25 mouse cellular contexts compared by ENCODE assay signal in the genomic region with DNA sequence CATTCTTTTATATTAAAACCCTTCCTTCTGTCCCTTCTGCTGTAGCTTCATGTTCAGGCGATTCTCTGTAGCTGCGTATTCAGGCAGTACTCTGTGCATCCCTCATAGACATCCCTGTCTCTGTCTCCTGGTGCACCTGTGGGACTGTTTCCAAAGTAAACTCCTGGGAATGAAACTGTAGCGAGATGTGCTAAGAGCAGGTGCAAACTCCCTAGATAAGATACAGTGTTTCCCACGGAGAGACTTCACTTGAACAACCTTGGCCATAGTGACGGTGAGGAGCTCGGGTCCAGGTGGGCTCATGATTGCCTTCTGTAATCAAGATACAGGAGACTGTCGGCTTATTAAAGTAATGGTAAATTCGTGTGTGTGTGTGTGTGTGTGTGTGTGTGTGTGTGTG. TPM values are rescaled to one million over a fixed set of nuclear protein-coding genes. Genes with fewer than 3 reads are reported as not detected.
DNase-seq lines count a peak whose midpoint lies in the region; ATAC-seq lines count a peak whose summit lies in the region.
"Had no signal": no experiment of that assay in that cellular context is flagged by ENCODE, and none has a peak within 500 bp of the region (broad histone marks: within the 10 kb centered on the region; RNA-seq: fewer than 3 reads in every experiment).

No protein-coding gene starts in this region.

- H3K9ac ChIP-seq in neural tube, embryonic 13.5 days = no peak overlapping the region
- no peak overlapping the region for H3K9ac ChIP-seq in intestine, embryonic 15.5 days
- no peak overlapping the region for H3K9ac ChIP-seq in intestine, embryonic 16.5 days (ENCODE audit: low read depth, low read length)
- no peak overlapping the region for H3K9ac ChIP-seq in forebrain, embryonic 12.5 days
- H3K9ac ChIP-seq: embryonic facial prominence, embryonic 13.5 days; embryonic facial prominence, embryonic 15.5 days; forebrain, embryonic 13.5 days; forebrain, embryonic 15.5 days had no signal

- ATAC-seq in neural tube, embryonic 13.5 days (ENCODE audit: low read depth) = no peak
- ATAC-seq in intestine, embryonic 15.5 days = peak; percentile 50
- ATAC-seq in intestine, embryonic 16.5 days = peak; percentile 54
- no peak for ATAC-seq in forebrain, embryonic 12.5 days (ENCODE audit: low FRiP score)
- ATAC-seq: forebrain, embryonic 13.5 days; forebrain, embryonic 15.5 days had no signal

- H3K4me1 ChIP-seq in neural tube, embryonic 13.5 days (replicated peaks) = peaks cover 50% of the 10 kb centered on the region
- peaks cover 9% of the 10 kb centered on the region for H3K4me1 ChIP-seq in intestine, embryonic 15.5 days (replicated peaks)
- H3K4me1 ChIP-seq in intestine, embryonic 16.5 days (ENCODE audit: control insufficient read depth, insufficient read depth, low read length) = peaks cover 4% of the 10 kb centered on the region; the same call in 1 of the 2 replicates
- peaks cover 22% of the 10 kb centered on the region for H3K4me1 ChIP-seq in forebrain, embryonic 12.5 days

- no peak for DNase-seq in neural tube, embryonic 10.5 days (ENCODE audit: extremely low spot score, low spot score)
- DNase-seq in layer of hippocampus, adult 9-10 months (ENCODE audit: low spot score) = no peak
- DNase-seq: adrenal gland, adult 2 months; adrenal gland, postnatal 10 days; adrenal gland, postnatal 25 days; cerebellum, adult 11 months; cerebellum, adult 18-20 months; cerebellum, adult 8-10 months; cerebellum, adult 9-11 months; cerebellum, postnatal 14 days; cerebellum, postnatal 36 days; embryo, embryonic 11 days had no signal

- no peaks in the 10 kb centered on the region for H3K27me3 ChIP-seq in neural tube, embryonic 13.5 days
- H3K27me3 ChIP-seq in intestine, embryonic 15.5 days (replicated peaks) = no peaks in the 10 kb centered on the region
- H3K27me3 ChIP-seq in intestine, embryonic 16.5 days (replicated peaks; ENCODE audit: control insufficient read depth, insufficient read depth, low read length) = no peaks in the 10 kb centered on the region
- 0 out of 2 replicates have a peak, but pooled peaks cover 6% of the 10 kb centered on the region for H3K27me3 ChIP-seq in forebrain, embryonic 12.5 days
- H3K27me3 ChIP-seq: embryonic facial prominence, embryonic 13.5 days; embryonic facial prominence, embryonic 15.5 days; forebrain, embryonic 13.5 days; forebrain, embryonic 15.5 days had no signal

- H3K36me3 ChIP-seq in neural tube, embryonic 13.5 days = no peaks in the 10 kb centered on the region
- no peaks in the 10 kb centered on the region for H3K36me3 ChIP-seq in intestine, embryonic 15.5 days
- H3K36me3 ChIP-seq in intestine, embryonic 16.5 days (ENCODE audit: control insufficient read depth, insufficient read depth, low read length) = no peaks in the 10 kb centered on the region
- no peaks in the 10 kb centered on the region for H3K36me3 ChIP-seq in forebrain, embryonic 12.5 days (replicated peaks)
- H3K36me3 ChIP-seq: embryonic facial prominence, embryonic 13.5 days; embryonic facial prominence, embryonic 15.5 days; forebrain, embryonic 10.5 days; forebrain, embryonic 15.5 days had no signal

- H3K4me2 ChIP-seq in neural tube, embryonic 13.5 days = no peak overlapping the region
- no peak overlapping the region for H3K4me2 ChIP-seq in intestine, embryonic 15.5 days (replicated peaks)
- no peak overlapping the region for H3K4me2 ChIP-seq in intestine, embryonic 16.5 days (ENCODE audit: low read depth, low read length)
- no peak overlapping the region for H3K4me2 ChIP-seq in forebrain, embryonic 12.5 days
- H3K4me2 ChIP-seq: embryonic facial prominence, embryonic 13.5 days; embryonic facial prominence, embryonic 15.5 days; forebrain, embryonic 13.5 days; forebrain, embryonic 15.5 days had no signal

- 0 out of 2 replicates have a peak overlapping the region, but pooled peaks have one; percentile 1 for H3K27ac ChIP-seq in neural tube, embryonic 13.5 days (replicated peaks)
- H3K27ac ChIP-seq in intestine, embryonic 15.5 days = no peak overlapping the region
- no peak overlapping the region for H3K27ac ChIP-seq in intestine, embryonic 16.5 days (ENCODE audit: low read length)
- H3K27ac ChIP-seq in forebrain, embryonic 12.5 days = no peak overlapping the region
- H3K27ac ChIP-seq: embryonic facial prominence, embryonic 13.5 days; embryonic facial prominence, embryonic 15.5 days; forebrain, embryonic 10.5 days; forebrain, embryonic 13.5 days; forebrain, embryonic 15.5 days had no signal

- 93% methylated on average over 8 of the region's 8 CpGs for WGBS in neural tube, embryonic 13.5 days
- WGBS in intestine, embryonic 15.5 days = 69% methylated on average over 8 of the region's 8 CpGs
- WGBS in intestine, embryonic 16.5 days = 73% methylated on average over 8 of the region's 8 CpGs
- 91% methylated on average over 8 of the region's 8 CpGs for WGBS in forebrain, embryonic 12.5 days

- no peaks in the 10 kb centered on the region for H3K9me3 ChIP-seq in neural tube, embryonic 13.5 days
- H3K9me3 ChIP-seq in intestine, embryonic 15.5 days = no peaks in the 10 kb centered on the region
- H3K9me3 ChIP-seq in intestine, embryonic 16.5 days (ENCODE audit: control insufficient read depth, low read length) = no peaks in the 10 kb centered on the region
- H3K9me3 ChIP-seq in forebrain, embryonic 12.5 days = no peaks in the 10 kb centered on the region
- H3K9me3 ChIP-seq: embryonic facial prominence, embryonic 13.5 days; embryonic facial prominence, embryonic 15.5 days; forebrain, embryonic 10.5 days; forebrain, embryonic 13.5 days; forebrain, embryonic 15.5 days had no signal

- no peak overlapping the region for H3K4me3 ChIP-seq in neural tube, embryonic 13.5 days
- H3K4me3 ChIP-seq in intestine, embryonic 15.5 days (replicated peaks) = no peak overlapping the region
- no peak overlapping the region for H3K4me3 ChIP-seq in intestine, embryonic 16.5 days (ENCODE audit: low read length)
- H3K4me3 ChIP-seq in forebrain, embryonic 12.5 days (replicated peaks) = no peak overlapping the region
- H3K4me3 ChIP-seq: embryonic facial prominence, embryonic 13.5 days; embryonic facial prominence, embryonic 15.5 days; erythroblast, embryonic 14.5 days; forebrain, embryonic 10.5 days; forebrain, embryonic 13.5 days; forebrain, embryonic 15.5 days had no signal

RNA-seq across cellular contexts. Expression of a gene that starts 41.5 kb away (rescaled TPM):
- polyA plus RNA-seq in neural tube, embryonic 13.5 days (2015; fragmentation: Nextera tagmentation; extraction: Ambion mirVana) = not detected in 2 replicates
- polyA plus RNA-seq in intestine, embryonic 15.5 days (2015; fragmentation: Nextera tagmentation; extraction: Ambion mirVana) = not detected in 2 replicates
- not detected in 2 replicates for polyA plus RNA-seq in intestine, embryonic 16.5 days (2015; fragmentation: Nextera tagmentation; extraction: Ambion mirVana)
- polyA plus RNA-seq in forebrain, embryonic 12.5 days (2016; fragmentation: Nextera tagmentation; extraction: Ambion mirVana) = not detected in 2 replicates
- polyA plus RNA-seq: adrenal gland, adult 2 months; brain, embryonic 14.5 days; C2C12; embryonic facial prominence, embryonic 11.5 days; embryonic facial prominence, embryonic 13.5 days; embryonic facial prominence, embryonic 15.5 days; erythroblast, embryonic 14.5 days; forebrain, embryonic 10.5 days; forebrain, embryonic 13.5 days; forebrain, embryonic 15.5 days had no signal

Comparison
In these comparisons a context has a peak if more than half of its experiments do, and no peak if none do; other contexts are left out.
1. ATAC-seq: peak in intestine, embryonic 15.5 days (single experiment) and intestine, embryonic 16.5 days (single experiment); none in neural tube, embryonic 13.5 days (single experiment) and forebrain, embryonic 12.5 days (single experiment).